Mouse (Mus musculus) intestine, embryonic 16.5 days (tissue): ENCODE results near the gene Thada. TPM values are rescaled to one million over a fixed set of nuclear protein-coding genes. Genes with fewer than 3 reads are reported as not detected.
"Not testable (repeated sequence)": the region's sequence is repeated elsewhere in the genome, so short reads cannot be mapped to it uniquely, and the experiment has no call there.

Source experiments
- ATAC-seq: fragments of 200-750 bp; cut with Nextera tagmentation; 2 replicates; pipeline ENCODE4 v1.8.0; 2017; ENCODE audit warnings: moderate TSS enrichment, moderate library complexity
- H3K27ac ChIP-seq: fragments of 300-500 bp; sonication (generic); 2 replicates; pipeline ENCODE4 v1.5.1; 2014; ENCODE audit warnings: mild to moderate bottlenecking, low read length
- H3K27me3 ChIP-seq: fragments of 300-500 bp; sonication (generic); replicated peaks from 2 replicates; pipeline ENCODE4 v1.6.1; 2014; ENCODE audit warnings: low read length, control low read depth, mixed read lengths; ENCODE audit not compliant: control insufficient read depth, insufficient read depth
- H3K36me3 ChIP-seq: fragments of 300-500 bp; sonication (generic); 2 replicates; pipeline ENCODE4 v1.6.1; 2014; ENCODE audit warnings: low read length, control low read depth; ENCODE audit not compliant: control insufficient read depth, insufficient read depth
- H3K4me1 ChIP-seq: fragments of 300-500 bp; sonication (generic); 2 replicates; pipeline ENCODE4 v1.6.1; 2014; ENCODE audit warnings: low read length, control low read depth, mixed read lengths; ENCODE audit not compliant: control insufficient read depth, insufficient read depth
- H3K4me2 ChIP-seq: fragments of 300-500 bp; sonication (generic); 2 replicates; pipeline ENCODE4 v1.6.1; 2014; ENCODE audit warnings: low read depth, low read length, control low read depth
- H3K4me3 ChIP-seq: fragments of 300-500 bp; sonication (generic); 2 replicates; pipeline ENCODE4 v1.5.1; 2014; ENCODE audit warnings: mild to moderate bottlenecking, low read length
- H3K9ac ChIP-seq: fragments of 300-500 bp; sonication (generic); 2 replicates; pipeline ENCODE4 v1.6.1; 2014; ENCODE audit warnings: low read depth, low read length
- H3K9me3 ChIP-seq: fragments of 300-500 bp; sonication (generic); 2 replicates; pipeline ENCODE4 v1.6.1; 2016; ENCODE audit warnings: low read length, control low read depth; ENCODE audit not compliant: control insufficient read depth
- WGBS: fragments of 180-500 bp; shearing (Covaris S2); extraction: QIAGEN DNeasy Blood & Tissue Kit; methylation state at CpG from one replicate; pipeline ENCODE4 v1.1.7; 2014; 5-methylcytosine and 5-hydroxymethylcytosine counted together
- polyA plus RNA-seq: library from polyadenylated mRNA; unstranded; fragments of >200 nt; fragmentation: Nextera tagmentation; extraction: Ambion mirVana; gene quantifications from 2 replicates; pipeline ENCODE4 v1.2.1, GENCODE M21; 2015

The Thada gene
- polyA plus RNA-seq, 1 experiment from 2014 or later = 5.3 TPM

DNA sequence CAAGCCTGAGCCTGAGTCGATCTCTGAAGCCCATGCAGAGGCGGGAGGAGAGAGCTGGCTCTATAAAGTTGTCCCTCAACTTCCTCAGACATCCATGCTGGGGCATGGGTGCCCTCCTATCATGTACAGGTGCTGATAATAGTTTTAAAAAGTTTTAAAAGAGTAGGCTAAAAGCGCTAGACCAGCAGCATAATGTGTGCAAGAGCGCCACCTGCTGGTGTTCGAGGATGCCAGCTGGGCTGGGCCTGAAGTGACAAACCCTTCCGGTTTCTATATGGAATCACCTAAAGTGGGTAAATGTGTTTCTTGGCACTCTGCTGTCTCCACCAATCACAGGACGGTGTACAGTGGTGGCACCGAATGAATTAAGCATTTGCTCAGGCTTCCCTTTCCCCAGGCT, 275.1 kb downstream of the Thada start:
- H3K36me3 ChIP-seq = peaks cover 7% of the 10 kb centered on the region
- H3K9ac ChIP-seq = no peak overlapping the region
- 23% methylated on average over 8 of the region's 8 CpGs for WGBS
- no peaks in the 10 kb centered on the region for H3K9me3 ChIP-seq
- H3K27ac ChIP-seq = no peak overlapping the region
- ATAC-seq = no peak
- H3K27me3 ChIP-seq = no peaks in the 10 kb centered on the region
- no peak overlapping the region for H3K4me3 ChIP-seq
- H3K4me1 ChIP-seq = peaks cover 14% of the 10 kb centered on the region
- no peak overlapping the region for H3K4me2 ChIP-seq

DNA sequence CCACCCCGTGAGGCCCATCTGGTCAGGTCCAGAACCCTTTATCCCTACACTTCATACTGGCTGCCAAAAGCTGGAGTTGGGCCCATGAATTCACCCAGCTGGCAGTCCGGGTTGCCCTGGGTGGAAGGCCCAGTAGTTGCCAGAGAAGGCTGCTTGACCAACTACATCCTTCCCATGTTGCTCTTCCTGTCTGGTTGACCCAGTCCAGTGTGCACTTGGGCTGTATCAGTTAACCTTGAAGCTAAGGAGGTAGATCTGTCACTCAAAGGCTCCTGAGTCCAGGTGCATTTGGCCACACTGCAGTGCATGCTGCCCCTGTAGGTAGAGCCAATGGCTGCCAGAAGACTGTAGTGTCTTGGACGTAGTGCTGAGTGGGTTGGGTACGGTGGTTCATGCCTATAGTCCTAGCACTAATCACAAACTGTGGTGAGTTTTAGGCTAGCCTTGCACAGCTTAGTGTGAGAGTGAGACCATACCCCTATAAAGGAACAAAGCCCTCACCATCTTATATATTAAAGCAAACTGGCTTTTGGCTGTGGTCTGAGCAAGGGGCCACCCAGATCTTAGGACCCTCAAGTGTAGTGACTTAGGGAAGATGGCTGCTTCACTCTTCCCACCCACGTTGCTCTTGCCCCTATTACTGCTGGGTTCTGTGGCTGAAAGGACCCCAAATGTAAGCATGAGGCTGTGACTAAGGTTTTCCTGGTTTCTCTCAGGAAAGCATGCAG, 276.7 kb downstream of the Thada start:
- Histone ChIP-seq H3K4me3 (peak overlapping the region; percentile 56), H3K27me3 (no peaks in the 10 kb centered on the region), H3K36me3 (peaks cover 7% of the 10 kb centered on the region), H3K9me3 (no peaks in the 10 kb centered on the region), H3K27ac (peak overlapping the region; percentile 100), H3K4me2 (peak overlapping the region; percentile 91), H3K4me1 (peaks cover 14% of the 10 kb centered on the region), H3K9ac (peak overlapping the region; percentile 82)
- WGBS = 66% methylated on average over 5 of the region's 5 CpGs
- no peak for ATAC-seq

DNA sequence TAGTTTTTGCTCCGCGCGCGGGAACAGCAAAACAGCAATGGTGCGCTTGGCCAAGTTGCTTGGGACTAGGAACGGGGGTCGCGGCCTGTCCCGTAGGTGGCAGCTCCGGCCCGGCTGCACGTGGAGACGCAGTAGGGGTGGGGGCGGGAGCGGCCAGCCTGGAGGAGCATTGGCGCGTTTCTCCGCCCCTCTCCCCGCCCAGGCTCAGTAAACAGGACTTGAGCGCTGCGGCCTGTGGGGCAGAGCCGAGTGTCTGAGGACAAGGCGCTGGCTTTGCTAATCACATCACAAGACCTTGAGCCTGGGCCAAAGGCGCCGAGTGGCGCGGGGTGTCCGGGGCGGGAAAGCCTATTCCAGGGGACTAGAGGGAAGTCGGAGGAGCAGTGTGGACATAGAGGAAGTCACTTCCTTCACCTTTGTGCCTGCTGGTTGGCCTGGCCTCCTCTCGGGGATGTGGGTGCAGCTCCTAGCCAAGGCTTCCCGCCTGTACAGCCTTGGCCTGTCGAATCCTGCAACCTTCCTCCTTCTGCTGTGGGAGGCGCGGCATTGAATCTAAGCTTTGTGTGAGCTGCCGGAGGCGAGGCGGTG, 277.5 kb downstream of the Thada start:
- H3K36me3 ChIP-seq = peaks cover 7% of the 10 kb centered on the region
- H3K4me3 ChIP-seq = peak overlapping the region; percentile 56
- peaks cover 17% of the 10 kb centered on the region for H3K4me1 ChIP-seq
- no peaks in the 10 kb centered on the region for H3K27me3 ChIP-seq
- peak overlapping the region; percentile 91 for H3K4me2 ChIP-seq
- WGBS = under 1% methylated on average over 38 of the region's 38 CpGs
- peak overlapping the region; percentile 100 for H3K27ac ChIP-seq
- no peaks in the 10 kb centered on the region for H3K9me3 ChIP-seq
- peak; percentile 90 for ATAC-seq
- H3K9ac ChIP-seq = peak overlapping the region; percentile 82

DNA sequence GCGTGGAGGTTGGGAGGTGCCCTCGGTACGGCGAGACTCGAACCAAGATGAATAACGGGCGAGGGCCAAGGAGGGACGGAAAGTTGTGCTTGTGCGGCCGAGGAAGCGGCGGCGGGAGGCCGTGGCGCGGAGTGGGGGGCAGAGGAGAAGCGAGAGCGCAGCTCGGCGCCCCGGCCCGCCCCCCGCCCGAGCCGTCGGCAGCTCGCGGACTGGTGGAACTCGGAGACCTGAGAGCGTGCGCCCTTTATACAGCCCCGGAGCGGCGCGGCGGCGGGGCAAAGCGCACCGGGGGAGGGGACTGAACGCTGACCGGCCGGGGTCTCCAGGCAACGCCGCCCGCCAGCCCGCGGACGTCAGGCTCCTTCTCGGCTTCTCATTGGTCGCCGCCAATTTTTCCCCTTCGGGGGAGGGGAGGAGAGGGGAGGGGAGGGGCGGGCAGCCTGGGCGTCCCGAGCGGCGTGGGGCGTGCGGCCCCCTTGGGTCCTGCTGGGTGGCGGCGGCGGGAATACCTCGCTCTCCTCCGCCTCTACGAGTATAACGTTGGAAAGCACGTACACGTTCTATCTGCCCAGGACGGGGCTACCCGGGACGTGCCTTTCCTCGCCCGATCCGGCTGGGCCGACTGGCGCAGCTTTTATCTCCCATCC, 278.2 kb downstream of the Thada start, which contains the start of gene Zfp36l2:
Gene Zfp36l2, minus strand, starts transcription at position 221 of the 647 bp plus-strand sequence.
- Histone ChIP-seq H3K9me3 (no peaks in the 10 kb centered on the region), H3K27ac (peak within 1 kb of the TSS; percentile 100), H3K27me3 (no peaks in the 10 kb centered on the region), H3K9ac (peak within 1 kb of the TSS; percentile 98), H3K4me2 (peak within 1 kb of the TSS; percentile 91), H3K36me3 (peaks cover 5% of the 10 kb centered on the region), H3K4me1 (peaks cover 23% of the 10 kb centered on the region), H3K4me3 (peak within 1 kb of the TSS; percentile 94)
- under 1% methylated on average over 60 of the region's 76 CpGs for WGBS
- peak; percentile 83 for ATAC-seq

DNA sequence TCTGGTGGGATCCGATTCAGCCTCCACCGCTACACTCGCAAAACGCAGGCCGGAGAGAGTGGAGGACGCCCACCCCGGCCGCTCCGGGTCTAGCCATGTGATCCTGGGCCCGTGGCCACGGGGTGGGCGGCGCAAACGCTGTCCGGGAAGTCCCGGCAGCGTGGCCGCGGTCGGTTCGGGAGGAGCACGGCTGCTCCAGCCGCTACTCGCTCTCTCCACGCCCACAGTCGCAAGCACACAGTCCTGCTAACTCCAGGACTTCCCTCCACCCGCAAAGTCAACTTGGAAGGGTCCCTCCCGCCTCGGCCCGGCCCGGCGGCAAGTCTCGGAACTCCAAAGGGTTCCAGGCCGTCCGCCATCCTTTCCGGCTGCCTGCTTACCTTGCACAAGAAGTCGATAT, 278.7 kb downstream of the Thada start:
- Histone ChIP-seq H3K27ac (peak overlapping the region; percentile 100), H3K4me2 (peak overlapping the region; percentile 58; the same call in 1 of the 2 replicates), H3K4me1 (peaks cover 28% of the 10 kb centered on the region), H3K4me3 (peak overlapping the region; percentile 94), H3K9ac (peak overlapping the region; percentile 98)
- not testable (repeated sequence) for H3K36me3 ChIP-seq, H3K27me3 ChIP-seq, H3K9me3 ChIP-seq
- ATAC-seq = peak; percentile 29
- under 1% methylated on average over 12 of the region's 37 CpGs for WGBS

DNA sequence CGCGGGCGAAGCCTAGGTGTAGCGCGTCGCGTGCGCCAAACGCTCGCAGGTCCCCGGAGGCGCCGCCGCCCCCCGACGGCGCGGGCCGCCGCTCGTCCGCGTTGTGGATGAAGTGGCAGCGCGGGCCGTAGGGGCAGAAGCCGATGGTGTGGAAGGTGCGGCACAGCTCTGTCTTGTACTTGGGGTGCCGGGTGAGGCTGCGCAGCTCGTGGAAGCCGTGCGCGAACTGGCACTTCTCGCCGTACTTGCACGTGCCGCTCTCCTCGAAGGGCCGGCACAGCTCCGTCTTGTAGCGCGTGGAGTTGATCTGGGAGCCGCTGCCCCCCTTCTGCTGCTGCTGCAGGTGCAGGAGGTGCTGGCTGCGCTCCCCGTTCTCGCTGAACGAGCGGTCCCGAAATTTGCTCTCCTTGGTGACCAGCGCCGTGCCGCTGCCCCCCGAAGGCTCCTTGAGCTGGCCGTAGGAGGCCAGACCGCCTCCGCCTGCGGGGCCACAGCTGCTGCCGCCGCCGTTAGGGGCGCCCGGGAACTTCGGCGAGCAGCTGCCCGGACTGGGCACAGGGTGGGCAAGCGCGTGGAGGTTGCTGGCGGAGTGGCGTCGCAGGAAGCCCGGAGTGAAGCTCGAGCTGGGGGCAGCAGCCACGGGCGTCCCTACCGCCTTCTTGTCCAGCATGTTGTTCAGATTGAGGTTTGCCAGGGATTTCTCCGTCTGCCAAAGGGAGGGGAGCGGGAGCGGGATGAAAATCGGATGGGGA, 279.4 kb downstream of the Thada start:
- Histone ChIP-seq H3K9me3 (no peaks in the 10 kb centered on the region), H3K4me1 (peaks cover 34% of the 10 kb centered on the region), H3K36me3 (peaks cover 1% of the 10 kb centered on the region; the same call in 1 of the 2 replicates), H3K4me3 (peak overlapping the region; percentile 94), H3K9ac (peak overlapping the region; percentile 98), H3K27ac (peak overlapping the region; percentile 99), H3K27me3 (no peaks in the 10 kb centered on the region), H3K4me2 (peak overlapping the region; percentile 58)
- WGBS = under 1% methylated on average over 73 of the region's 80 CpGs
- no peak for ATAC-seq

DNA sequence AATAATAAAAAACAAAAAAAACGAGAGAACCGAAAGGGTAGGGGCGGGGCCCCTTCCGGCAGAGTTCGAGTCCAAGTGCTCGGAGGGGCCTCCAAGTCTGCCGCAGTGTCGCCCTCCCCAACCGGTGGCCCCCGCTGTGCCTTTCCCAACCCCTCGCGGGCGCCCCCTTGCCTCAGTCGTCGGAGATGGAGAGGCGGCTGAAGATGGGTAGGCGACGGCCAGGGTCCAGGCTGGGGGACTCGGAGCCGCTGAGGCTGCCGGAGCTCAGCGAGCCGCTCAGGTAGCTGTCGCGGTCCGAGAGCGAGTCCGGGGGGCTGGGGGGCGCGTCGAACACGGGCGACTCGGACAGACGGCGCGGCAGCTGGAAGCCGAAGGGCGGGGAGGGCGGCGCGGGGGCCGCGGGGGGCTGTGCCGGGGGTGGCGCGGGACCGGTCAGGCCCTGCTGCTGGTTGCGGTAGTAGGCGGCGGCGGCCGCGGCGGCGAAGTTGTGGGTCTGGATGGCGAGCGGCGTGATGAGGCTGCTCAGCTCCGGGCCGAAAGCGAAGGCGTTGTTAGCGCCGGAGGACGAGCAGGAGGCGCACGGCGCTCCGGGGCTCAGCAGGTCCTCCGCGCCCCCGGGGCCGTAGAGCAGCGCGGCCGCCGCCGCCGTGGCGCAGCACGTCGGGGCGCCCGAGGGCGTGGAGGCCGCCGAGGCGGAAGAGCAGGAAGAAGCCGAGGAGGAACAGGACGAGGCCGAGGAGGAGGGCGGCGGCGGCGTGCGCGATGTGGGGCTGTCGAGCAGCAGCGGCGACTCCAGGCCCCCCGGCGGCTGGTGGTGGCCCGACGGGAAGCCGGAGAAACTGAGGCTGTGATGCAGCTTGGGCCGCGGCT, 280.2 kb downstream of the Thada start:
- H3K9me3 ChIP-seq = no peaks in the 10 kb centered on the region
- no peak for ATAC-seq
- peaks cover 43% of the 10 kb centered on the region for H3K4me1 ChIP-seq
- peak overlapping the region; percentile 98 for H3K9ac ChIP-seq
- no peaks in the 10 kb centered on the region for H3K36me3 ChIP-seq
- peak overlapping the region; percentile 99 for H3K27ac ChIP-seq
- no peaks in the 10 kb centered on the region for H3K27me3 ChIP-seq
- peak overlapping the region; percentile 94 for H3K4me3 ChIP-seq
- H3K4me2 ChIP-seq = peak overlapping the region; percentile 58
- WGBS = under 1% methylated on average over 88 of the region's 108 CpGs

DNA sequence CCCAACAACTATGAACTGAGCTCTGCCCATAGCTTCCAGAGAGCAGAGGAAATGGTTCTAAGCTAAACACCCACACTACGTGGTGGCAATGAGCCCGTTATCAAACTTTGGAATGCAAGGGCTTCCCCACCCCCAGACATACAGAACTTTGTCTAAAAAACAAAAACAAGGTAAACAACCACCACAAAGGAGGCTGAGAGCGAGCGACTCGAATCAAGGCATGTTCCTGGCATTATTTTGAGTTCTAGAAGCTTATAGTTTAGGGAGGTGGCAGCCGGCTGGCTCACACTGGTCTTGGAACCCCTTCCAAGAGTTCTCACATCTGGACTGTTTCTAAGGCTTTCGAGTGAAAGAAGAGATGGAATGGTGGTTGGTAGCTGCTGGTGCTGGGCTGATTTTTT, 281.0 kb downstream of the Thada start:
- no peak for ATAC-seq
- Histone ChIP-seq H3K4me1 (peaks cover 51% of the 10 kb centered on the region), H3K27me3 (no peaks in the 10 kb centered on the region), H3K4me3 (peak overlapping the region; percentile 94), H3K9me3 (no peaks in the 10 kb centered on the region), H3K36me3 (no peaks in the 10 kb centered on the region), H3K27ac (peak overlapping the region; percentile 99), H3K4me2 (peak overlapping the region; percentile 62), H3K9ac (peak overlapping the region; percentile 98)
- 2% methylated on average over 7 of the region's 7 CpGs for WGBS
